Mouse (Mus musculus) erythroblast, embryonic 14.5 days (primary cell): ENCODE data around the gene Tnni3k.

Experiments
- GATA1 ChIP-seq: IDR thresholded peaks from 2 replicates; pipeline ENCODE4 v1.6.1; 2012; ENCODE audit warnings: low read length, inconsistent platforms, mixed read lengths
- TAL1 ChIP-seq: IDR thresholded peaks from 3 replicates; pipeline ENCODE4 v1.6.1; 2012; ENCODE audit warnings: low read length, inconsistent platforms, mixed read lengths

DNA sequence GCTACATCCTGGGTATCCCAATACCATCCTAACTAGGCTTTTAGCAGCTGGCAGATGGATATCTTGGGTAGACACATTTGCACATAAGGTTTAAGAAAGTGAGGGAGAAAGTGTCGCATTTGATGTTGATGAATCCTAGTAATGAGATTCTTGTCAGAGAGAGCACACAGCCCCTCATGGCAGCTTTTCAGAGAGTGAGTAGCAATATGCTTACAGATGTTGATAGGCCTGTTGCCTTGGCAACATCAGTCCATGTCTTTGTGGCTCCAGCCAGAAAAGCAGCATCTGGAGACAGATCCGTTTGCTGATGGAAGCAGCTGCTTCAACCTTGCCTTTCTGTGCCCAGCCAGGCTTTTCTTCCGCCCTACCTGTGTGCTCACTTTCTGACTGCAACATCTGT, 93.9 kb downstream of the Tnni3k start:
- no peak for TF ChIP-seq GATA1
- no peak for TF ChIP-seq TAL1
